Mouse (Mus musculus) MEL (cell line): ENCODE measurements around the gene Myzap. TPM values are rescaled to one million over a fixed set of nuclear protein-coding genes. Genes with fewer than 3 reads are reported as not detected.

Experiments used
- DNase-seq: peaks from one replicate; pipeline ENCODE4 v3.0.0; 2011; ENCODE audit warnings: low read depth, low spot score
- H3K27ac ChIP-seq: 2 replicates; pipeline ENCODE4 v1.5.1; 2012; ENCODE audit warnings: low read depth, mild to moderate bottlenecking, control low read depth, low read length, moderate library complexity; ENCODE audit not compliant: control insufficient read depth
- H3K27me3 ChIP-seq, 2 experiments: fragments of 150-350 bp in 1 of 2; sonication (generic) in 1 of 2; 2 replicates each; pipeline ENCODE4 v1.6.1; 2012; ENCODE audit warnings: low read length in 2 of 2, mild to moderate bottlenecking in 2 of 2, improper control_type of control experiment in 1 of 2, moderate library complexity in 1 of 2; ENCODE audit not compliant: insufficient read depth in 2 of 2, control insufficient read depth in 1 of 2
- H3K36me3 ChIP-seq, 2 experiments: 2 replicates each; pipeline ENCODE4 v1.6.1; 2012 to 2014; ENCODE audit warnings: low read length in 2 of 2, improper control_type of control experiment in 1 of 2, inconsistent platforms in 1 of 2, mild to moderate bottlenecking in 1 of 2; ENCODE audit not compliant: insufficient read depth in 2 of 2, control insufficient read depth in 1 of 2
- H3K4me1 ChIP-seq, 2 experiments: fragments of 150-350 bp in 1 of 2; sonication (generic) in 1 of 2; 2 replicates each; pipeline ENCODE4 v1.6.1; 2012; ENCODE audit warnings: low read length in 2 of 2, improper control_type of control experiment in 1 of 2, mild to moderate bottlenecking in 1 of 2; ENCODE audit not compliant: insufficient read depth in 2 of 2, control insufficient read depth in 1 of 2
- H3K4me3 ChIP-seq, 2 experiments: fragments of 150-350 bp in 1 of 2; sonication (generic) in 1 of 2; 2 replicates each; pipeline ENCODE4 v1.5.1; 2012; ENCODE audit warnings: low read depth in 2 of 2, low read length in 2 of 2, mild to moderate bottlenecking in 2 of 2, moderate library complexity in 2 of 2, control low read depth in 1 of 2, improper control_type of control experiment in 1 of 2; ENCODE audit not compliant: control insufficient read depth in 1 of 2, insufficient read depth in 1 of 2
- H3K79me2 ChIP-seq: 2 replicates; pipeline ENCODE4 v1.6.1; 2012; ENCODE audit warnings: mild to moderate bottlenecking, low read length, moderate library complexity; ENCODE audit not compliant: control insufficient read depth, poor library complexity, insufficient read depth
- H3K9ac ChIP-seq: 2 replicates; pipeline ENCODE4 v1.6.1; 2012; ENCODE audit warnings: low read depth, mild to moderate bottlenecking, control low read depth, low read length, moderate library complexity; ENCODE audit not compliant: control insufficient read depth, poor library complexity, severe bottlenecking
- H3K9me3 ChIP-seq: fragments of 150-350 bp; sonication (generic); replicated peaks from 2 replicates; pipeline ENCODE4 v1.6.1; 2012; ENCODE audit warnings: mild to moderate bottlenecking, low read length, improper control_type of control experiment, moderate library complexity; ENCODE audit not compliant: insufficient read depth
- BHLHE40 ChIP-seq: IDR thresholded peaks from 2 replicates; pipeline ENCODE4 v1.6.1; 2012; ENCODE audit warnings: low read depth, mild to moderate bottlenecking, inconsistent platforms, low read length, improper control_type of control experiment, borderline replicate concordance
- CTCF ChIP-seq, 3 experiments: IDR thresholded peaks in 2 of 3; conservative IDR thresholded peaks in 1 of 3; 2 replicates each; pipeline ENCODE4 v1.5.1; 2011 to 2012; ENCODE audit warnings: low read length in 3 of 3, low read depth in 2 of 3, mild to moderate bottlenecking in 2 of 3, improper control_type of control experiment in 1 of 3, inconsistent platforms in 1 of 3, mixed read lengths in 1 of 3, moderate library complexity in 1 of 3; ENCODE audit not compliant: control insufficient read depth in 1 of 3, insufficient read depth in 1 of 3, poor library complexity in 1 of 3, severe bottlenecking in 1 of 3
- E2F4 ChIP-seq: IDR thresholded peaks from 2 replicates; pipeline ENCODE4 v1.6.1; 2011; ENCODE audit warnings: low read depth, low read length, improper control_type of control experiment, borderline replicate concordance
- ELF1 ChIP-seq: IDR thresholded peaks from 2 replicates; pipeline ENCODE4 v1.6.1; 2014; ENCODE audit warnings: low read depth, mild to moderate bottlenecking, inconsistent platforms, low read length, improper control_type of control experiment, moderate library complexity
- ETS1 ChIP-seq: IDR thresholded peaks from 2 replicates; pipeline ENCODE4 v1.6.1; 2012; ENCODE audit warnings: low read depth, mild to moderate bottlenecking, inconsistent platforms, low read length, improper control_type of control experiment, moderate library complexity
- GATA1 ChIP-seq: IDR thresholded peaks from 2 replicates; pipeline ENCODE4 v1.6.1; 2011; ENCODE audit warnings: low read depth, low read length, improper control_type of control experiment
- JUND ChIP-seq: IDR thresholded peaks from 2 replicates; pipeline ENCODE4 v1.6.1; 2011; ENCODE audit warnings: low read depth, mild to moderate bottlenecking, improper control_type of control experiment, low read length
- MXI1 ChIP-seq: IDR thresholded peaks from 2 replicates; pipeline ENCODE4 v1.6.1; 2011; ENCODE audit warnings: mild to moderate bottlenecking, low read depth, low read length, improper control_type of control experiment
- MYC ChIP-seq: IDR thresholded peaks from 2 replicates; pipeline ENCODE4 v1.6.1; 2011; ENCODE audit warnings: low read depth, mild to moderate bottlenecking, low read length, improper control_type of control experiment, moderate library complexity
- NELFE ChIP-seq: IDR thresholded peaks from 2 replicates; pipeline ENCODE4 v1.6.1; 2011; ENCODE audit warnings: low read depth, low read length, improper control_type of control experiment
- NRF1 ChIP-seq: IDR thresholded peaks from 2 replicates; pipeline ENCODE4 v1.6.1; 2014; ENCODE audit warnings: low read depth, mild to moderate bottlenecking, inconsistent platforms, low read length, improper control_type of control experiment, moderate library complexity; ENCODE audit not compliant: poor library complexity, insufficient read depth, severe bottlenecking
- POLR2A ChIP-seq, 2 experiments: IDR thresholded peaks; 2 replicates each; pipeline ENCODE4 v1.6.1; 2011 to 2012; ENCODE audit warnings: low read length in 2 of 2, mild to moderate bottlenecking in 2 of 2, control low read depth in 1 of 2, improper control_type of control experiment in 1 of 2, low read depth in 1 of 2, moderate library complexity in 1 of 2; ENCODE audit not compliant: control insufficient read depth in 1 of 2, insufficient read depth in 1 of 2, poor library complexity in 1 of 2
- POLR2AphosphoS5 ChIP-seq: IDR thresholded peaks from 2 replicates; pipeline ENCODE4 v1.6.1; 2012; ENCODE audit warnings: low read depth, borderline replicate concordance, mild to moderate bottlenecking, inconsistent platforms, low read length, moderate library complexity, mixed read lengths
- RAD21 ChIP-seq: IDR thresholded peaks from 2 replicates; pipeline ENCODE4 v1.6.1; 2011; ENCODE audit warnings: mild to moderate bottlenecking, low read depth, low read length, improper control_type of control experiment
- RCOR1 ChIP-seq: IDR thresholded peaks from 2 replicates; pipeline ENCODE4 v1.6.1; 2012; ENCODE audit warnings: low read depth, mild to moderate bottlenecking, inconsistent platforms, low read length, improper control_type of control experiment
- SMC3 ChIP-seq: IDR thresholded peaks from 2 replicates; pipeline ENCODE4 v1.6.1; 2011; ENCODE audit warnings: low read depth, low read length, improper control_type of control experiment
- TBP ChIP-seq: IDR thresholded peaks from 2 replicates; pipeline ENCODE4 v1.8.0; 2011; ENCODE audit warnings: low read depth, low read length, improper control_type of control experiment
- TCF12 ChIP-seq: IDR thresholded peaks from 2 replicates; pipeline ENCODE4 v1.6.1; 2014; ENCODE audit warnings: low read depth, mild to moderate bottlenecking, inconsistent platforms, low read length, improper control_type of control experiment, moderate library complexity
- UBTF ChIP-seq: IDR thresholded peaks from 2 replicates; pipeline ENCODE4 v1.6.1; 2012; ENCODE audit warnings: low read depth, mild to moderate bottlenecking, inconsistent platforms, low read length, improper control_type of control experiment, moderate library complexity, borderline replicate concordance; ENCODE audit not compliant: insufficient read depth
- ZC3H11A ChIP-seq: IDR thresholded peaks from 2 replicates; pipeline ENCODE4 v1.6.1; 2012; ENCODE audit warnings: low read depth, mild to moderate bottlenecking, inconsistent platforms, low read length, improper control_type of control experiment
- ZKSCAN1 ChIP-seq: IDR thresholded peaks from 2 replicates; pipeline ENCODE4 v1.6.1; 2012; ENCODE audit warnings: low read depth, mild to moderate bottlenecking, inconsistent platforms, low read length, improper control_type of control experiment, moderate library complexity
- ZMIZ1 ChIP-seq: IDR thresholded peaks from 2 replicates; pipeline ENCODE4 v1.6.1; 2012; ENCODE audit warnings: low read depth, mild to moderate bottlenecking, inconsistent platforms, low read length, improper control_type of control experiment, moderate library complexity
- ZNF384 ChIP-seq: IDR thresholded peaks from 2 replicates; pipeline ENCODE4 v1.6.1; 2012; ENCODE audit warnings: low read depth, mild to moderate bottlenecking, inconsistent platforms, low read length, improper control_type of control experiment
- polyA plus RNA-seq, 2 experiments: library from polyadenylated mRNA; stranded (reverse) in 1 of 2; unstranded in 1 of 2; fragments of >175 nt in 1 of 2; fragments of >200 nt in 1 of 2; gene quantifications; 2 replicates each; pipeline versions ENCODE4 v1.2.1 to v1.2.4; 2012; ENCODE audit warnings: low replicate concordance in 2 of 2, low read depth in 1 of 2; ENCODE audit not compliant: insufficient read length in 2 of 2, insufficient read depth in 1 of 2, missing spikeins in 1 of 2
- total RNA-seq: library from RNA; depleted of rRNA; stranded (reverse); fragments of 300-350 nt; gene quantifications from 2 replicates; pipeline ENCODE4 v1.2.3, GENCODE M21; 2012

Gene Myzap
- total and polyA plus RNA-seq, 3 experiments, result 0.06 TPM; not detected in 2

- no peak overlapping the region for H3K27ac ChIP-seq
- no peak for TF ChIP-seq ELF1
- no peak for TF ChIP-seq CTCF (IDR thresholded peaks at IDR 0.05 in 2 of 3, conservative IDR thresholded peaks at IDR 0.05 in 1 of 3; ENCODE audit: control insufficient read depth in 1 of 3, insufficient read depth in 1 of 3, low read depth in 2 of 3, low read length in 3 of 3, poor library complexity in 1 of 3, severe bottlenecking in 1 of 3)
- no peak for DNase-seq
- H3K36me3 ChIP-seq, result no peaks in the 10 kb centered on the region
- H3K9me3 ChIP-seq, result no peaks in the 10 kb centered on the region
- no peak overlapping the region for H3K4me3 ChIP-seq
- H3K27me3 ChIP-seq, result peaks cover 12 to 15% of the 10 kb centered on the region in 2 experiments
- H3K4me1 ChIP-seq, result no peaks in the 10 kb centered on the region
- H3K79me2 ChIP-seq, result no peaks in the 10 kb centered on the region
- no peak overlapping the region for H3K9ac ChIP-seq
These were observed 95.5 kb downstream of the Myzap start for GRCm38 (mm10) chr9:71496637-71497036.

GRCm38 (mm10) chr9:71493771-71494170 is 98.4 kb downstream of the Myzap start:
- no peak for DNase-seq
- no peaks in the 10 kb centered on the region for H3K9me3 ChIP-seq
- no peaks in the 10 kb centered on the region for H3K4me1 ChIP-seq
- TF ChIP-seq UBTF (no peak), ZNF384 (no peak), E2F4 (no peak), GATA1 (no peak), MYC (no peak), TBP (no peak)
- no peak overlapping the region for H3K4me3 ChIP-seq
- H3K36me3 ChIP-seq, result no peaks in the 10 kb centered on the region
- H3K27ac ChIP-seq, result no peak overlapping the region
- H3K27me3 ChIP-seq, result peaks cover 15 to 23% of the 10 kb centered on the region in 2 experiments
- no peaks in the 10 kb centered on the region for H3K79me2 ChIP-seq
- no peak overlapping the region for H3K9ac ChIP-seq

GRCm38 (mm10) chr9:71492296-71493025 is 99.7 kb downstream of the Myzap start:
- H3K36me3 ChIP-seq, result no peaks in the 10 kb centered on the region
- no peaks in the 10 kb centered on the region for H3K9me3 ChIP-seq
- TF ChIP-seq SMC3 (no peak), BHLHE40 (no peak), ZKSCAN1 (no peak), ZC3H11A (no peak), JUND (no peak), NELFE (no peak), POLR2A (IDR thresholded peaks at IDR 0.05; ENCODE audit: control insufficient read depth in 1 of 2, insufficient read depth in 1 of 2, low read depth in 1 of 2, low read length in 2 of 2, poor library complexity in 1 of 2) (no peak), NRF1 (no peak), POLR2AphosphoS5 (no peak), CTCF (IDR thresholded peaks at IDR 0.05 in 2 of 3, conservative IDR thresholded peaks at IDR 0.05 in 1 of 3; ENCODE audit: control insufficient read depth in 1 of 3, insufficient read depth in 1 of 3, low read depth in 2 of 3, low read length in 3 of 3, poor library complexity in 1 of 3, severe bottlenecking in 1 of 3) (no peak), ZMIZ1 (no peak), RAD21 (no peak), RCOR1 (no peak), MXI1 (no peak), TCF12 (no peak), TBP (no peak), UBTF (no peak), ZNF384 (no peak), ETS1 (no peak)
- no peak for DNase-seq
- H3K79me2 ChIP-seq, result no peaks in the 10 kb centered on the region
- no peak overlapping the region for H3K4me3 ChIP-seq
- H3K9ac ChIP-seq, result no peak overlapping the region
- peaks cover 15 to 16% of the 10 kb centered on the region in 2 experiments for H3K27me3 ChIP-seq
- H3K4me1 ChIP-seq, result no peaks in the 10 kb centered on the region
- no peak overlapping the region for H3K27ac ChIP-seq
